Mouse (Mus musculus): ENCODE data around the gene Ndst2.

DNA sequence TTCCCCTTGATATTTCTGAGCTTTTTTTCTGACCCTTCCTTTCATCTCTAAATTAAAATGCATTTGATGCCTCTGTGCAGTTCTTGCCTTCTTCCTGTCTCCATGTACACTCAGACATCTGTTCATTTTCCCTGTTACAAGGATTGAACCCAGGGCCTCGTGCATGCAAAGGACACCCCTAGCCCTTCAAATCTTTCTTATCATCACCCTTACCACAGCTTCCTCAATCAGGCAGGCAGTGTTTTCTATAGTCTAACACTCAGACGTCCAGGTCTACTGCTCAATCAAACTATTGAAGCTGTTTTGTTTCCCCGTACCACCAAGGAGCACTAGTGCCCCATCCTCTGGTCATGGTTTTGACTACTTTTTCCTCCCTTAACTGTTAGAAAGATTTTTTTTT is 19.4 kb upstream of the Ndst2 start:
- TF ChIP-seq POLR2A (IDR thresholded peaks at IDR 0.05; ENCODE audit: insufficient read depth, low read depth, low read length) (no peak), CTCF (IDR thresholded peaks at IDR 0.05; ENCODE audit: insufficient read depth, low read depth, low read length) (no peak)
